In genomic region chrX:162158142-162158541, GRCm38 (mm10) we compare ENCODE assay signal across 9 mouse cellular contexts. TPM values are rescaled to one million over a fixed set of nuclear protein-coding genes. Genes with fewer than 3 reads are reported as not detected.
A peak's percentile ranks its signal among the peaks of the same experiment; 100 is the strongest.
DNase-seq lines count a peak whose midpoint lies in the region; ATAC-seq and TF ChIP-seq lines count a peak whose summit lies in the region.
"Had no signal": no experiment of that assay in that cellular context is flagged by ENCODE, and none has a peak within 500 bp of the region (broad histone marks: within the 10 kb centered on the region; RNA-seq: fewer than 3 reads in every experiment).

No protein-coding gene starts in this region.

- H3K27me3 ChIP-seq in lung, postnatal 0 days (replicated peaks; ENCODE audit: insufficient read depth, low read length) = no peaks in the 10 kb centered on the region
- H3K27me3 ChIP-seq in forebrain, embryonic 16.5 days (replicated peaks; ENCODE audit: control insufficient read depth, insufficient read depth, low read length) = peaks cover 3% of the 10 kb centered on the region; the same call in 1 of the 2 replicates
- H3K27me3 ChIP-seq in kidney, embryonic 14.5 days (ENCODE audit: control insufficient read depth, insufficient read depth, low read length) = 0 out of 2 replicates have a peak, but pooled peaks cover 3% of the 10 kb centered on the region
- H3K27me3 ChIP-seq in neural tube, embryonic 13.5 days = peaks cover 81% of the 10 kb centered on the region

- H3K4me3 ChIP-seq in lung, postnatal 0 days (ENCODE audit: low read depth, low read length) = peak overlapping the region; percentile 49; the same call in 1 of the 2 replicates
- peak overlapping the region; percentile 56 for H3K4me3 ChIP-seq in forebrain, embryonic 16.5 days (replicated peaks; ENCODE audit: low read length)
- peak overlapping the region; percentile 59 for H3K4me3 ChIP-seq in kidney, embryonic 14.5 days (ENCODE audit: low read length)
- peak overlapping the region; percentile 58 for H3K4me3 ChIP-seq in neural tube, embryonic 13.5 days

- no peak for TF ChIP-seq EP300 in lung, postnatal 0 days (IDR thresholded peaks at IDR 0.05)

- no peak for TF ChIP-seq CTCF in lung, postnatal 0 days (IDR thresholded peaks at IDR 0.05)

- 35% methylated on average over 5 of the region's 5 CpGs for WGBS in lung, postnatal 0 days
- WGBS in forebrain, embryonic 16.5 days = 33% methylated on average over 5 of the region's 5 CpGs
- 46% methylated on average over 5 of the region's 5 CpGs for WGBS in kidney, embryonic 14.5 days
- WGBS in neural tube, embryonic 13.5 days = 58% methylated on average over 5 of the region's 5 CpGs

- no peak overlapping the region for H3K9ac ChIP-seq in lung, postnatal 0 days (replicated peaks; ENCODE audit: low read depth)
- H3K9ac ChIP-seq in forebrain, embryonic 16.5 days (replicated peaks; ENCODE audit: low read depth, low read length) = peak overlapping the region; percentile 61; the same call in 1 of the 2 replicates
- peak overlapping the region; percentile 71; the same call in 1 of the 2 replicates for H3K9ac ChIP-seq in kidney, embryonic 14.5 days (ENCODE audit: low read depth, low read length)
- H3K9ac ChIP-seq in neural tube, embryonic 13.5 days = peak overlapping the region; percentile 83
- H3K9ac ChIP-seq: liver, embryonic 14.5 days had no signal

- H3K27ac ChIP-seq in lung, postnatal 0 days (ENCODE audit: low read length) = no peak overlapping the region
- H3K27ac ChIP-seq in forebrain, embryonic 16.5 days (ENCODE audit: low read length) = no peak overlapping the region
- no peak overlapping the region for H3K27ac ChIP-seq in kidney, embryonic 14.5 days (ENCODE audit: low read depth, low read length)
- H3K27ac ChIP-seq in neural tube, embryonic 13.5 days (replicated peaks) = no peak overlapping the region
- H3K27ac ChIP-seq: liver, embryonic 14.5 days had no signal

- H3K4me1 ChIP-seq in lung, postnatal 0 days (ENCODE audit: insufficient read depth, low read depth, low read length) = no peaks in the 10 kb centered on the region
- H3K4me1 ChIP-seq in forebrain, embryonic 16.5 days (replicated peaks; ENCODE audit: control insufficient read depth, insufficient read depth, low read length) = peaks cover 5% of the 10 kb centered on the region; the same call in 1 of the 2 replicates
- no peaks in the 10 kb centered on the region for H3K4me1 ChIP-seq in kidney, embryonic 14.5 days (ENCODE audit: control insufficient read depth, insufficient read depth, low read length)
- peaks cover 13% of the 10 kb centered on the region for H3K4me1 ChIP-seq in neural tube, embryonic 13.5 days (replicated peaks)

- peak overlapping the region; percentile 68 for H3K4me2 ChIP-seq in lung, postnatal 0 days (replicated peaks; ENCODE audit: low read depth, low read length)
- H3K4me2 ChIP-seq in forebrain, embryonic 16.5 days (ENCODE audit: low read length) = peak overlapping the region; percentile 52
- peak overlapping the region; percentile 63 for H3K4me2 ChIP-seq in kidney, embryonic 14.5 days (replicated peaks; ENCODE audit: low read depth, low read length)
- peak overlapping the region; percentile 65 for H3K4me2 ChIP-seq in neural tube, embryonic 13.5 days

- no peaks in the 10 kb centered on the region for H3K9me3 ChIP-seq in lung, postnatal 0 days (ENCODE audit: low read length)
- H3K9me3 ChIP-seq in forebrain, embryonic 16.5 days (ENCODE audit: control insufficient read depth, low read length) = no peaks in the 10 kb centered on the region
- no peaks in the 10 kb centered on the region for H3K9me3 ChIP-seq in kidney, embryonic 14.5 days (ENCODE audit: control insufficient read depth, low read length)
- H3K9me3 ChIP-seq in neural tube, embryonic 13.5 days = no peaks in the 10 kb centered on the region

- ATAC-seq in lung, postnatal 0 days = no peak
- 0 out of 2 replicates have a peak, but pooled peaks have one; percentile 5 for ATAC-seq in forebrain, embryonic 16.5 days
- no peak for ATAC-seq in kidney, embryonic 14.5 days (ENCODE audit: low FRiP score, low TSS enrichment)
- ATAC-seq in neural tube, embryonic 13.5 days (ENCODE audit: low read depth) = no peak

- DNase-seq in lung, postnatal 0 days (ENCODE audit: low spot score) = no peak
- DNase-seq in lung, postnatal 14 days = no peak
- no peak for DNase-seq in urinary bladder, postnatal 4 days (ENCODE audit: low spot score in 2 of 2)
- DNase-seq in thymus, postnatal 4 days = no peak
- no peak for DNase-seq in frontal cortex, postnatal 36 days (ENCODE audit: low spot score in 2 of 2)

- H3K36me3 ChIP-seq in lung, postnatal 0 days (ENCODE audit: insufficient read depth, low read length) = no peaks in the 10 kb centered on the region
- no peaks in the 10 kb centered on the region for H3K36me3 ChIP-seq in forebrain, embryonic 16.5 days (ENCODE audit: control insufficient read depth, insufficient read depth)
- H3K36me3 ChIP-seq in kidney, embryonic 14.5 days (ENCODE audit: control insufficient read depth, insufficient read depth, low read length) = no peaks in the 10 kb centered on the region
- no peaks in the 10 kb centered on the region for H3K36me3 ChIP-seq in neural tube, embryonic 13.5 days

RNA-seq across cellular contexts. Expression of gene Nhs, which starts 1.4 kb away (rescaled TPM):
- polyA plus RNA-seq in lung, postnatal 0 days (2015; fragmentation: Nextera tagmentation; extraction: Ambion mirVana) = 0.49 and 0.81 TPM in 2 replicates
- polyA plus RNA-seq in forebrain, embryonic 16.5 days (2015; fragmentation: Nextera tagmentation; extraction: Ambion mirVana) = 1.4 and 1.9 TPM in 2 replicates
- polyA plus RNA-seq in kidney, embryonic 14.5 days (2014; fragmentation: Nextera tagmentation; extraction: Ambion mirVana) = 3.6 TPM in 2 replicates
- 2.2 and 2.7 TPM in 2 replicates for polyA plus RNA-seq in neural tube, embryonic 13.5 days (2015; fragmentation: Nextera tagmentation; extraction: Ambion mirVana)
